Mouse (Mus musculus) gastrocnemius, postnatal 14 days (tissue): ENCODE measurements around the gene Gm20865. TPM values are rescaled to one million over a fixed set of nuclear protein-coding genes. Genes with fewer than 3 reads are reported as not detected.
"Not testable (repeated sequence)": the region's sequence is repeated elsewhere in the genome, so short reads cannot be mapped to it uniquely, and the experiment has no call there.

Experiments used
- DNase-seq: peaks from one replicate; pipeline ENCODE4 v3.0.0; 2021; ENCODE audit warnings: mixed read lengths
- intact Hi-C: fragments of 180-260 bp; cut with DNase I; formaldehyde crosslinking; loops from one replicate; pipeline ENCODE4 v1.15.1; 2025; ENCODE audit warnings: low total_unique reads
- long read RNA-seq, 2 experiments: library from polyadenylated mRNA; stranded (forward); transcript quantifications; one replicate each; pipeline ENCODE4 v2.0.0; 2021
- total RNA-seq, 2 experiments: library from RNA; stranded (reverse); gene quantifications; 2 replicates each; pipeline ENCODE4 v1.2.3; 2021

The Gm20865 gene
- total RNA-seq = not detected
- long read RNA-seq, experiment 1 = 0 reads
- long read RNA-seq, experiment 2 = 0 reads

- intact Hi-C loops, DNase-seq: not testable (repeated sequence)
Observed at GRCm38 (mm10) chrY:21241275-21241674, at the start of gene Gm20865. TSS of gene Gm20865 (plus strand) at chrY:21241575.

Other genes with a start within 250 kb of the Gm20865 start
- gene Gm29866, start 247.9 kb upstream of the Gm20865 start, total RNA-seq = not detected
- not detected for gene Gm20909, start 77.0 kb upstream of the Gm20865 start, total RNA-seq